Mouse (Mus musculus): ENCODE data around the gene Tpst1. TPM values are rescaled to one million over a fixed set of nuclear protein-coding genes. Genes with fewer than 3 reads are reported as not detected.
"Not testable (repeated sequence)": the region's sequence is repeated elsewhere in the genome, so short reads cannot be mapped to it uniquely, and the experiment has no call there.

Gene Tpst1
- total RNA-seq (2021) = 10 to 100 TPM; 41.1 to 41.8 TPM
- long read RNA-seq, transcript Tpst1-201 (6 exons, 2,050 nt) = major isoform, 44 of 56 reads
- long read RNA-seq, partial matches to known transcripts = 4 of 56 reads
- long read RNA-seq, other reads (novel, unspliced or antisense) = 8 of 56 reads

DNA sequence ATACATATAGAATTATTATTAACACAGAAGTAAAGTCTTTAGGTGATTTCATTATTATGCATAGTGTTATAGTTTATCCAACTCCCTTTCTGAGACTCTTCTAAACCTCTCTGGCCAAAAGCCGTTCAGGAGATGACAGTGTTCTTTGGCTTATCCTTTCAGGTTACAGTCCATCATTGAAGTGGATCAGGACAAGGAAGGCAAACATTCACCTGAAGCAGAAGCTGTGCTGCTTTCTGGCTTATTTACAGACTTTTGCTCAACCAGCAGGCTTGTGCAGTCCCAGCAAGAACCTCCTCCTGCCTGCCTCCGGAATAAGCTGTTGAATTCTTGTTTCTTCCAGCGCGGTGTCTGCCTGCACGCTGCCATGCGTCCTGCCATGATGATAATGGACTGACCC is at the start of gene Tpst1:
Tpst1 (plus strand) TSS at position 301 of the 400 bp plus-strand sequence.
- no peak for DNase-seq (ENCODE audit: low spot score in 2 of 2)

DNA sequence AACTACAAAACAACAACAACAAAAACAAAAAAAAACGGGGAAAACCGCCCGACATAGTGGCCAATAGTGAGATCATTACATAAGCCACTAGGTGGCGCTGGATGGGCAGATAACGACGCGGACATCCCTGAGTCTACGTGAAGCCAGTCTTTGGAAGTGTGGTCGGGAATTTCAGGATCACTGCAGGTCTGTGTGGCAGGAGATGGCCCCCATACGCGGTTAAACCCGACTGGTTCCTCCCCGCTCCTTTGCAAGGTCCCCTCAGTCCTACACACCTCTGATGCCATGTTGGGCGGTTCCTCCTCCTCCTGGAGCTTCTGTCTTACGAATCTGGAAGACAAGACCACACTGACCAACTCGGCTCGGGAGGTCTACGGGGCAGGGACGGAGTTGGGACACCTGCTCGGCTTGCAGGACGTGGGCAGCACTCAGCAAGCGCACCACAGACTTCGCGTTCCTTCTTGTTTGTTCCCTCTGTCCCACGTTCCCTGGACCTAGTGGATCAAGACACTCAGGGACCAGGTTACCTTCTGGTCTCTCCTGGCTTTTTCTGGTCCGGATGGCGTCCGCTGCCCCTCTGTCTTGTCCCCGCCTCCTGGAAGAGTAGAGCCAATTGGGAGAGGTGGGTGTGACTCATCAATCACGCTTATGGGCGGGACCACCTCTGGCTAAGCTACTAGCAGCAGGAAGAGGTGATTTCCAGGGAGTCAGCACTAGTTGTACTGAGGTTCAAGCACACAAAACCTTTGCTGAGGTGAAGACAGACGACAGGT is 49.2 kb upstream of the Tpst1 start:
- peak; percentile 69 to 74 for DNase-seq (ENCODE audit: low spot score in 2 of 2)

DNA sequence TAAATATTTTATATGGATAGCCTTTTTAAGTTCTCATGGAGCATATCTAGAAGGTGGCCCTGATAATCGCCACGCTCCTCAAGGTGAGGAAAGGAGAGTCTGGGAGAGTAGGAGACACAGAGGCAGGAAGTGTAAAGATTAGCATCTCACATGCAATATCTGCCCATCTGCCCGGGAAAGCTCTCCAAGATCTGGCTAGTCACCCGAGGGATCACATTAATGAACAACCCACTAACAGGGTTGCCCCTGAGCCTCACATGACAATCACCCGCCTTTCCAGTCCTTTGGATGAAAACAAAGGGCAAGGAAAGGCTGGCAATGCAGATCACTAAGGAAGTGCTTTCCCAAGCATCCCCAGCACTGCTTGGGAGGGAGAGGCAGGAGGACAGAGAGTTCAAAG is 46.0 kb upstream of the Tpst1 start:
- no peak for DNase-seq (ENCODE audit: low spot score in 2 of 2)

DNA sequence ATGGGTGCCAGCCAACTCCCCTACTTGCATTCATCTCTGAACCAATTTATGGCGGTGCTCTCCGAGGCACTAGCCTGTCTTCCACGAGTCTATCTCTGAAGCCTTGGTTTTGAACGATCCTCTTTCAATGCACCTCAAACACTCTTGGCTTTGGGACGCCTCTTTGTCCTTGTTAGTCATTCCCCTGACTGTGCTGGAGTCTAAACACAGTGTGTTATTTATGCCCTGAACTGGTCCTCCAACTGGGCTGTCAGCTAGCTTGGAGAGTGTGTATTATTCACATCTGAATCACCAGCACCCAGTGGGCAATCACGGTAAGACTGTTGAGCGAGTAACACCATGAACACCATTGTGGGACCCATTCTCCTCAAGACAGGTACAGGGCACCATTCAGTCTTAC is 45.4 kb upstream of the Tpst1 start:
- no peak for DNase-seq (ENCODE audit: low spot score in 2 of 2)

DNA sequence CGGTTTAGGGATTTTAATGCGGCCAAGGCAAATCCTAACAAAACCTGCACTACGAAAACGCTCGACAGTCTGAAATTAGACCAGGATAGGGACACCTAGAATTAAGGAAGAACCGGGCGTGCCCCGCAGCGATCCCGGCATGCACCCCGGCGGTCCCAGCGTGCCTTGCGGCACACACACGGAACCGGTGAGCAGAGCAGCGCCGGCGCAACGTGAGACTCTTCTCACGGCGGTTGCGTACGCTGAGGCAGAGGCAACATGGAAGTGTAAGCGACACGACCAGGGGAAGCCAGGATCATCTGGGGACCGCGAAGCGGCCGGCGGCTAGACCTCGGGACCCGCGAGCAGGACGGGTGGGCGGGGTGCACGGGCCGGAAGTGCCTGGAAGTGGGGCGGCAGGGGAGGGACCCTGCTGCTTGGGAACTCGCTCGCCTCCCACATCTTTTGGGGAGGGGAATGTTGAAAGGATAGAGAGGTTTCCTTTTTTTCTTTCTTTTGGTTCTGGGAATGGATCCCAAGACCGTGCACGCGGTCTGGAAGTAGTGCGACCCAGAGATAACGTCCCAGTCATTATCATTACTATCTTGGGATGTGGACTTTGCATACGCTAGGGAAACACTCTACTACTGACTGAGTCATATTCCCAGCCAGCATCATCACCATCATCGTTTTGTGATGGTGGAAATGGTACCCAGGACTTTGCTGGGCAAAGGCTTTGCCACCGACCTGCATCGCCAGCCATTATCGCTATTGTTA is 43.8 kb upstream of the Tpst1 start, which contains the start of the genes Asl and Crcp:
Asl (minus strand) TSS at position 106 of the 756 bp plus-strand sequence.
Crcp (plus strand) TSS at position 149 of the 756 bp plus-strand sequence.
- DNase-seq (ENCODE audit: low spot score in 2 of 2) = peak; percentile 77 to 85

DNA sequence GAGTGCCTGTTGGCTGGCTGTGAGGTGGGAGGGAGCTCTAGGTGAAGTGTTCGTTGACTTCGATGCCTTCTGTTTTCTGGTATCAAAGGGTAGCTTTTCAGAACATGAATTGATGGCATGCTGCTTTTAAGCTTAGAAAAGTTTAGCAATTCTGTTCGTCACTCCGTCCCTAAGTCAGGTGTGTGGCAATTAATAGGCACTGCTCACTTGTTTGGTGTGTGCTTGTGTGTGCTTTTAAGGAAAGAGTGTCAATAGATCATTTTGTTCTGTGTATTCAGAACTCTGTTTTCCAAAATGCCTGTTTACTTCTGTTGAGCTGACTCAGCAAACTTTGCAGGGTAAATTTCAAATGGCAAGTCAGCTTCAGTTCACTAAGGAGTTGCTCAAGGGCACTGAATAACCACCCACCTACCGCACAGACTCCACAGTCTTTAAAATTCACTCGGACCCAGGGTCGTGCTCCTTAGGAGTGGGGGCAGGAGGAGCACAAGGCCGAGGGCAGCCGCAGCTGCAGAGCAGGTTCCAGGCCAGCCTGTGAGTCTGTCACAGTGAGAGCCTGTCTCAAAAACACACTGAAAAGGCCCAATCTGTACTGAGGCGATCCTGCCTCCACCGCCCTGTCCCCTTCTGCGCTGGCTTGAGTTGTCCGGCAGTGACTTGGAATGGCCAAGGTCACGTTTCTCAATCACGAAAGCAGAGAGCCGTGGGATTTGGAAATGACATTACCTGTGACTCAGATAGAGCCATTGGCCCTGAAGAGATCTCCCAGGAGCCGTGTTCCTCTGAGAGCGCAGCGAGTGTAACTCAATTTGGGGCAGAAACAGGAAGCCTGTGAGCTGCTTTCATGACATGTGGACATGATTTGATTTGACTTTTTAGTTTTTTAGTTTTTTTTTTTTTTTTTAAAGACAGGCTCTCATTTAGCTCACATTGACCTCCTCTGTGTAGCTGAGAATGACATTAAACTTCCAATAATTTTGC is 41.4 kb upstream of the Tpst1 start:
- no peak for DNase-seq (ENCODE audit: low spot score in 2 of 2)

DNA sequence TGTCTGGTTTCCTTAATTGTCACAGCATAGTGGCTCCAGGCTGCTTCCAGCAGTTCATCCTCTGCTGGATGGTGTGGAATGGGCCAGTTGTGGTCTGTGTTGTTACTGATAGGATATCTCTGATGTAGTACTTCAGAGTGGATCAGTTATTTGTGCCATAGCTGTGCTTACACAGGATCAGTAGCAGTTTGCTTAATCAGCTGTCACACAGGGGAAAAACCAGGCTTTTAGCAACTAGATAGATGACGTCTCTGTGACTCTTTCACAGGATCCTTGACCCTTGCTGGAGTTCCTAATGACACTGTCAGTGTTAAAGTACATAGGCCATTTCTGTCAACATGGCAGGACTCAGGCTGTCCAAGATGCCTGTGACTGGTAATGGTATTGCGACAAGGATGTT is 39.3 kb upstream of the Tpst1 start:
- DNase-seq (ENCODE audit: low spot score in 2 of 2) = no peak

- DNase-seq (ENCODE audit: low spot score in 2 of 2) = not testable (repeated sequence)
Measured at GRCm38 (mm10) chr5:130036300-130036699, 36.8 kb upstream of the Tpst1 start.

GRCm38 (mm10) chr5:130037752-130038455 is 35.2 kb upstream of the Tpst1 start:
- DNase-seq (ENCODE audit: low spot score in 2 of 2) = peak; percentile 53 to 70

DNA sequence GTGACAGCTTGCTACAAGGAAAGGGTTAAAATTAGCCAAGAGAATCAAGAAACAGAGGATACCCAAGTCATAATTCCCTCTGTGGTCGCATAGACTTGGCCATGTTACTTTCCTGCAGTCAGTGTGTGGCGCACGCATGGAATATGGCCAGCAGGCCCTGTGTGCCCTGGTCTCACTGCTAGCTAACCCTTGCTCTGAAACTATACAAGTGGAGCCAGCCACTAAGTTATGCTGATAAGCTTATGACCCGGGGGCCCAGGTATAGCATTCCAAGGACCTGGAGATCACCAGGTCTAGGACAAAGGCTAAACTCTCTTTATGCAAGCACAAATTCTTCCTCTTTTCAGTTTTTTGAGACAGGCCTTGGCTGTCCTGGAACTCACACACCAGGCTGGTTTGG is 32.3 kb upstream of the Tpst1 start:
- DNase-seq (ENCODE audit: low spot score in 2 of 2) = no peak

- DNase-seq (ENCODE audit: low spot score in 2 of 2) = no peak
Measured at GRCm38 (mm10) chr5:130041262-130041661, 31.9 kb upstream of the Tpst1 start.

DNA sequence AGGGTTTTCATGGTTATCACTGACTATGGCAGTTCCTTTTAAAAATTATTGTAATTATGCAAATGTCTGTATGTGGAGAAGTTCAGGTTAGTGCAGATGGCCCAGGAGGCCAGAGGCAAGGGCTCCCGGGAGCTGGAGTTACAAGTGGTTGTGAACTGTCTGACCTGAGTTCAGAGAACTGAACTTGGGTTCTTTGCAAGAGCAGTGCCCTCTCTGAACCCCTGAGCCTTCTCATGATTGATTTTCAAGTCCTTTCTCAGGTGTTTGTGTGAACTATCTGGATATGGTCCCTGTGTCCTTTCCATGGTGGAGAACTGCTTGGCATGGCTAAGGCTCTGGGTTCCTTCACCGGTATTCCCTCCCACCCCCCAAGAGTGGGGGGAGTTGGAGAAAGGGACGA is 29.4 kb upstream of the Tpst1 start:
- no peak for DNase-seq (ENCODE audit: low spot score in 2 of 2)

DNA sequence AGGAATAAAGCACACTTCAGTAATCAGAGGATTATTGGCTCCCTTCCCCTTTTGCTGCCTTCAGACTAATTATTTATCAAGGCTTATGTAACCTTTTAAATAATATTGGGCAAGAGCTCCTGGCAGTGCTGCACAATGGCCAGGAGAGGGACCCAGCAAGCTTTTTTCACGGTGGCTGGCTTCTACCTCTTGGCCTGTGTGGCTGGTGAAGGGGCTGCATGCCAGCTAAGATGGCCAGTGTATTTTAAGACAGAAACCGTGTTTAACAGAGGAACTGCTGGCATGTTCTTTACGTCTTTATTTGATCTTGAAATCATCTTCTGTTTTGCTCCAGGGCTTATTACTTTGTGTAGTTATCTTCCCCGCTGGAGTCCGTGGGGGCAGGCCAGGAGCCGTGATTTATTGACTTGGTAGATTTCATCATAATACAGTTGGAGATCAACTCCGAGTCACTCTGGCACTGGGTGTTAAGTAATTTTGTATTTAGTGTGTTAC is 28.9 kb upstream of the Tpst1 start:
- DNase-seq (ENCODE audit: low spot score in 2 of 2) = peak; percentile 44 to 61

GRCm38 (mm10) chr5:130046100-130046499 is 27.0 kb upstream of the Tpst1 start:
- no peak for DNase-seq (ENCODE audit: low spot score in 2 of 2)

GRCm38 (mm10) chr5:130046589-130046988 is 26.5 kb upstream of the Tpst1 start:
- no peak for DNase-seq (ENCODE audit: low spot score in 2 of 2)

DNA sequence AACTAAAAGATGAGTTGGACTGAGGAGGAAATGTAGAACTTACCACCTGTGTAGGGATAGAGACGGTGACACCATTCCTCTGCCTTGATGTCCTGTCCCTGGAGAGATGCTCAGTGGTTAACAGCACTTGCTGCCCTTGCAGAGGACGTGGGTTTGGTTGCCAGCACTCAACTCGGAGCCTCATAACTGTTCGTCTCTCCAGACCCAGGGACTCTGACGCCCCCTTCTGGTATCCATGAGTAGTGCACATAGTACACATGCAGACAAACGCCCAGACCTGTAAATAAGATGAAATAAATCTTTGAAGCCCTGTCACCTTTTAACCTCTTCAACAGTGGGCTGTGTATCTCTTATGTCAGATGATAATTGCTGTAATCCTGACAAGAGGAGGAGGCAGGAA is 26.1 kb upstream of the Tpst1 start:
- no peak for DNase-seq (ENCODE audit: low spot score in 2 of 2)

DNA sequence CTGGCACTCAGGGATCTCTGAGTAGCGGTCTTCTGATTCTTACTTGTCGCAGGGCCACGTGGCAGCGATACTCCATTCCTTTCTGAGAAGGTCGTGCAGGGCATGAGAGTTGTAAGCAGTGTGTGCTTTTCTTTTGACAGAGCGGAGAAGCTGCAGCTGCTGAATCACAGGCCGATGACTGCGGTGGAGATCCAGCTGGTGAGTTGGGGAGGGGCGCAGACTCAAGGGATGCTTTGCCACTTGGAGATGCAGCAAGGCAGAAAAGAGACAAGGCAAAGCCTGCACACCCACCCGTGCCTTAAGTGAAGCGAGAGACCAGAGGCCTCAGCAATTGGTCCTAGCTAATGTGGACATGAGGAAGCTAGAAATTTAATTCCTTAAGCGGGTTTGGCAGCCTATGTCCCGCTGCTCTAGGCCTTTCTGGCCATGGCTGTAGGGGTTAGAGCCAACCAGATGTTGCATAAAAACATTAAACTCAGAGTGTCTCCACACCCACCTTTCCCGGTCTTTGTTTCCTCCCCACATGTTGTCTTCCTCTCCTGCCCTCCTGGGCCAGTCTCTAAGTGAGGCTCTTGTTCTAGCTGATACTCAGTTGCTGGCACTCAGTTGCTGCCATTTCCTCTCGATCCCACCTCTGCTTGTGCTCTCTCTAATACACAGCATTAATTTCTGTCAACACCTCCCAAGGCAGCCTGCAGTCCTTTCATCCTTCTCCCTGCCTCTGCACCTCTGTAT is 24.2 kb upstream of the Tpst1 start:
- no peak for DNase-seq (ENCODE audit: low spot score in 2 of 2)

- no peak for DNase-seq (ENCODE audit: low spot score in 2 of 2)
Measured at GRCm38 (mm10) chr5:130050416-130050815, 22.7 kb upstream of the Tpst1 start.

DNA sequence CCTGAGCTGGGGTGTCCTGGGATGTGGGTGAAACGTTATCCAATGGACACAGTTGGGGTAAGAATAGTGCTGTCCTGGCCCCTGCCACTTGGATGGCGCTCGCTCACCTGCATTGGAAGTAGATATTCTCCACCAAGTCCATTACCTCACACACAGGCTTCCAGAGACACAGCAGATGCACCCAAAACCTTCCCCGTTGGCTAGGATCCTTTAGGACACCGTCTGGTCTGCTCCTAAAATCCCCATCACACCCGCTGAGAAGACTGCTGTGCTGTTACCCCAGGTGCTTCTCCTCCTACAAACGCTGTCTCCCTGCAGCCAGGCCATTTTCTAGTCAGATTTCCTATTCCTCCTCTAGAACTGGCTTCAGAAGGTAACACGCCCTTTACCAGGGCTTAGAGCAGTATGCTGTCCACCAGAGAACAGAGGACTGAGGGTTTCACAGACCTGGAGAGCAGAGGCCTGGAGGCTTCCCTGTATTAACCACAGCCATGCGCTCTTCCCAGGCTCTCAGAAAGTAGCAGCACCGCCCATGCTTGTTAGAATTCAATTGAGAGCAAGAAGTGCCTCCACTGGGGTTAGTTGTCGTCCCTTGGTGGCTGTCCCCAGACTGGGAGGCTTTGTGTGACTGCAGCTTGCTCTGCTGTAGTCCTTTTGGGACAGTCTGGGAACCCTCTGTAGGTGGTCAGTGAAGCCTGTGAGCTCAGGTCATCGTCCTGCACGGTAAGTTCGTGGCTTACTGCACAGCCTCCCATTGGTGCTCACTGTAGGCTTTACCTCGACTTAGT is 21.9 kb upstream of the Tpst1 start:
- no peak for DNase-seq (ENCODE audit: low spot score in 2 of 2)

Data from layer of hippocampus, postnatal 10 days (tissue).